Mouse (Mus musculus): ENCODE results near the gene Grb2. TPM values are rescaled to one million over a fixed set of nuclear protein-coding genes. Genes with fewer than 3 reads are reported as not detected.

Gene Grb2
- polyA plus RNA-seq, 1 experiment from 2014 or later, result 62.8 TPM

DNA sequence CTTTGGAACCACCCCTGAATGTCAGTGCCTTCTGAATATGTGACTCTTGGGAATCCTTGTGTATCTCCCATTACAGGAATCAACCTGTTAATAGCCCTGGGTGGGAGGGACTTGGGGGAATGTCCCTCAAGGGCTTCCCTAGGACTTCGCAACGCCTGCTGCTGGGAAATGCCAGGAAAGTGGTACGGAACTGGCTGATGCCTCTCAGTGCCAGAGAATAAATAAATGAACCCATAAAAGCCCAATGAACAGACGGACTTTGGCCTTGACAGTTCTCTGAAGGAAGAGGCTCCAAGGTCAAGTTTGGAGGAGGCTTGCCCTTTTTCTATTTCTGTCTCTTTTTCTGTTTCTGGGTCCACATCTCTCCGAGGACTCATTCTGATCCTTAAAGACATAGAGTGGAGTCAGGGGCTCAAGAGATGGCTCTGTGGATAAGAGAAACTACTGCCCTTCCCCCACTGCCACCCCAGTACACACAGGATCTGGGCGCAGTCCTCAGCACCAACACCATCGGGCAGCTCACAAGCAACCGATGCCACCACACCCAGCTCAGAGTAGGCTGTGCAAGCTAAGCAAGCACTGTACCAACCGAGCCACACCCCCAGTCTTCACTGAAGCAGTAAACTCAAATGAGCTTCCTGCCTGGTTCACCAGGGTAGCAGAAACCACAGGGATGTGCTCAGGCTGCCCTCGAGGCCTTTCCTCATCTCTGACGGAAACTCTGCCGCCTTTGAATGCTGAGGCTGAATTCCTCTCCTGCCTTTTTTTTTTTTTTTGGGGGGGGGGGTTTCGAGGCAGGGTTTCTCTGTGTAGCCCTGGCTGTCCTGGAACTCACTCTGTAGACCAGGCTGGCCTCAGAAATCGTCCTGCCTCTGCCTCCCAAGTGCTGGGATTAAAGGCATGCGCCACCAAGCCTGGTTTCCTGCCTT is 8.3 kb upstream of the Grb2 start:
- 61% methylated on average over 14 of the region's 15 CpGs for WGBS
- TF ChIP-seq EP300 (IDR thresholded peaks at IDR 0.05), result no peak
- TF ChIP-seq CTCF (IDR thresholded peaks at IDR 0.05), result no peak
- no peak overlapping the region for H3K9ac ChIP-seq (replicated peaks; ENCODE audit: low read depth)

DNA sequence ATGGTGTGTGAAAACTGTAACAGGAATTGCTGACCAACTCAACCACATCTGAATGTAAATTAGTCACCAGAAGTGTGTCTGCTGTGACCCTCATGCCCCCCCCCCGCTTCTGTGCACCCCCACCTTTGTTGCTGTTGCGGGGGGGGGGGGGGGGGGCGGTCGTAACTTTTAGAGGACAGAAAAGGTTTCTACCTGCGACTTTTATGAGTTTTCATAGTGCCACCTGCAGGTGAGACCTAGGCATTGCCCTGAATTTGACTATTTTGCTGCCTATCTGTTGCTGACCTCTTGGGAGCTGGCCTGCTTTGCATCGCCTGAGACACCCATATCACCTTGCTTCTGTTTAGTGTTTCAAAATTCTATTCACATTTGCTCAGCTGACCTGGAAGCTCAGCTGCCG is 6.1 kb upstream of the Grb2 start:
- no peak overlapping the region for H3K4me2 ChIP-seq (replicated peaks; ENCODE audit: low read depth, low read length)
- H3K36me3 ChIP-seq (ENCODE audit: insufficient read depth, low read length), result no peaks in the 10 kb centered on the region
- no peak overlapping the region for H3K4me3 ChIP-seq (ENCODE audit: low read depth, low read length)
- H3K4me1 ChIP-seq (ENCODE audit: insufficient read depth, low read depth, low read length), result no peaks in the 10 kb centered on the region
- H3K9ac ChIP-seq (replicated peaks; ENCODE audit: low read depth), result no peak overlapping the region
- H3K27ac ChIP-seq (ENCODE audit: low read length), result no peak overlapping the region
- DNase-seq (ENCODE audit: low spot score) (peak; percentile 69), ATAC-seq (no peak; the same call in 1 of the 2 replicates)
- no peaks in the 10 kb centered on the region for H3K27me3 ChIP-seq (replicated peaks; ENCODE audit: insufficient read depth, low read length)
- 7% methylated on average over 5 of the region's 7 CpGs for WGBS
- peak; percentile 76 for TF ChIP-seq CTCF (IDR thresholded peaks at IDR 0.05)
- TF ChIP-seq EP300 (IDR thresholded peaks at IDR 0.05), result no peak
- H3K9me3 ChIP-seq (ENCODE audit: low read length), result no peaks in the 10 kb centered on the region

More for the DNA sequence above, 8.3 kb upstream of the Grb2 start:
- no peak for ATAC-seq
- no peak overlapping the region for H3K4me3 ChIP-seq (ENCODE audit: low read depth, low read length)
- no peaks in the 10 kb centered on the region for H3K4me1 ChIP-seq (ENCODE audit: insufficient read depth, low read depth, low read length)
- H3K27me3 ChIP-seq (replicated peaks; ENCODE audit: insufficient read depth, low read length), result no peaks in the 10 kb centered on the region
- no peaks in the 10 kb centered on the region for H3K36me3 ChIP-seq (ENCODE audit: insufficient read depth, low read length)
- H3K27ac ChIP-seq (ENCODE audit: low read length), result no peak overlapping the region
- no peak overlapping the region for H3K4me2 ChIP-seq (replicated peaks; ENCODE audit: low read depth, low read length)
- H3K9me3 ChIP-seq (ENCODE audit: low read length), result no peaks in the 10 kb centered on the region
- DNase-seq (ENCODE audit: low spot score), result no peak

DNA sequence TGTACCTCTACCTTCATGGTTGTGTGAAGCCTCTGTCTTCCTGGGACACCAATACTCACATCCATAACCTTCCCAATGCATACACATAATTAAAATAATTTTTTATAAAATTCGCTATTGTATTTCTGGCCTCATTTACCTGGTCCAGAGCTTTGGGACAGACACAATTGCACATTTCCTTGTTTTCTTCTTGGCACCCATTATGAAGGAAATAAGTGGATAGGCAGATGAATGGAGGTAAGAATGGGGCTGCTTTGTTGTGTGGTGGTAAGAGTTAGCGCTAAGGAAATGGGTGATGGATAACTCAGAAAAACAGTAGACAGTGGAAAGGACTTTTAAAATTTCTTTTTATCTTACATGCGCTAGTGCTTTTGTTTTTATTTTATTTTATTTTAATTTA is 5.0 kb upstream of the Grb2 start:
- no peaks in the 10 kb centered on the region for H3K9me3 ChIP-seq (ENCODE audit: low read length)
- H3K9ac ChIP-seq (replicated peaks; ENCODE audit: low read depth), result no peak overlapping the region
- no peak for DNase-seq (ENCODE audit: low spot score)
- WGBS, result 90% methylated on average over 3 of the region's 3 CpGs
- H3K4me1 ChIP-seq (ENCODE audit: insufficient read depth, low read depth, low read length), result no peaks in the 10 kb centered on the region
- no peak overlapping the region for H3K4me2 ChIP-seq (replicated peaks; ENCODE audit: low read depth, low read length)
- no peak overlapping the region for H3K4me3 ChIP-seq (ENCODE audit: low read depth, low read length)
- TF ChIP-seq EP300 (IDR thresholded peaks at IDR 0.05) (no peak), CTCF (IDR thresholded peaks at IDR 0.05) (no peak)
- ATAC-seq, result no peak
- H3K27me3 ChIP-seq (replicated peaks; ENCODE audit: insufficient read depth, low read length), result no peaks in the 10 kb centered on the region
- H3K36me3 ChIP-seq (ENCODE audit: insufficient read depth, low read length), result no peaks in the 10 kb centered on the region
- H3K27ac ChIP-seq (ENCODE audit: low read length), result no peak overlapping the region

DNA sequence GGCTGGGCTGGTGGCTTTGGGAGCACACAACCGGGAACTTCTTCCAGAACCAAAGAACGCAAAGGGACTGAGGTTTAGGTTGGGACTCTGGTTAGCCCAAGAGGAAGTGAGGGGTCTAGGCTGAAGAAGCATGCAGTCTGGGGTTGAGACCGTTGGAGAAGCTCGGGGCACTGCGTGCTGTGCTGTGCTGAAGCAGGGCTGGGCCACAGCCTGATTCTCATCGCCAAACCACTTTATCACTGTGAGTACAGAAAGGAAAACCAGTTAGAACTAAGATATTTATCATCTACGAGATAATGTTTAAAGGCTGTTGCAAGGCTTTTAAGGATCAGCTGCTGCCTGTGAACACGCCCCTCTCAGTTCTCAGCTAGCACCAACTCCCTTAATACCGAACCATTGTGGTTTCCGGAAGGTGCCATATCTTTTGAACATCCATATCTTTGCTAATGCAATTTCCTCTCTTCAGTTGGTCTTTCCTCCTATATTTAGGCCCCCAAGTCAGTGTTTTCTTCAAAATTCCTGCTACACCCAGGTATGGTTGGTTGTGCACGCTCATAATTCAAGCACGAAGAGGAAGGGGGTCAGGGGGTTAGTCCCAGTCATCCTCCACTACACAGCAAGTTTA is 4.4 kb upstream of the Grb2 start:
- no peak overlapping the region for H3K4me3 ChIP-seq (ENCODE audit: low read depth, low read length)
- no peak overlapping the region for H3K4me2 ChIP-seq (replicated peaks; ENCODE audit: low read depth, low read length)
- no peak for DNase-seq (ENCODE audit: low spot score)
- H3K27me3 ChIP-seq (replicated peaks; ENCODE audit: insufficient read depth, low read length), result no peaks in the 10 kb centered on the region
- 65% methylated on average over 12 of the region's 12 CpGs for WGBS
- no peak overlapping the region for H3K27ac ChIP-seq (ENCODE audit: low read length)
- no peaks in the 10 kb centered on the region for H3K4me1 ChIP-seq (ENCODE audit: insufficient read depth, low read depth, low read length)
- no peak for ATAC-seq
- no peaks in the 10 kb centered on the region for H3K36me3 ChIP-seq (ENCODE audit: insufficient read depth, low read length)
- H3K9ac ChIP-seq (replicated peaks; ENCODE audit: low read depth), result no peak overlapping the region
- no peaks in the 10 kb centered on the region for H3K9me3 ChIP-seq (ENCODE audit: low read length)
- no peak for TF ChIP-seq EP300 (IDR thresholded peaks at IDR 0.05)
- TF ChIP-seq CTCF (IDR thresholded peaks at IDR 0.05), result no peak

DNA sequence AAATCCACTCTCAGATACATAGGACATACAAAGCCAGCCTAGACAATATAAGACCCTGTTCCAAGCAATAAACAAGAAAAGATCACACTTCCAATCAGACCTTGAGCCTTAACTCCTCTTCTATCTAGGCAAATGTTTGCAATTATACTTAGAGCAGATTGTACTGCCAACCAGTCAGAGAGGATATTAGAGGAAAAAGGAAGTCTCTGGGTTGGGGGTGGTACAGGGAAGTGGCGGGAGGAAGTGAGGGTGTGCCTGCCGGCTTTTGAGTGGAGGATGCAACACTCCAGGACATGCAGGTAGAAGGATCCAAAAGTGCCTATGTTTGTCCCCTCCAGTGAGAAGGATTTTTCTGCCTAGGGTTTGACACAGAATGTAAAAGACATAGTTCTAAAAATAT is 3.9 kb upstream of the Grb2 start:
- DNase-seq (ENCODE audit: low spot score) (no peak), ATAC-seq (no peak)
- H3K4me1 ChIP-seq (ENCODE audit: insufficient read depth, low read depth, low read length), result no peaks in the 10 kb centered on the region
- no peaks in the 10 kb centered on the region for H3K9me3 ChIP-seq (ENCODE audit: low read length)
- no peaks in the 10 kb centered on the region for H3K27me3 ChIP-seq (replicated peaks; ENCODE audit: insufficient read depth, low read length)
- no peak for TF ChIP-seq EP300 (IDR thresholded peaks at IDR 0.05)
- no peak for TF ChIP-seq CTCF (IDR thresholded peaks at IDR 0.05)
- H3K9ac ChIP-seq (replicated peaks; ENCODE audit: low read depth), result no peak overlapping the region
- 26% methylated on average over 2 of the region's 2 CpGs for WGBS
- no peak overlapping the region for H3K4me3 ChIP-seq (ENCODE audit: low read depth, low read length)
- H3K27ac ChIP-seq (ENCODE audit: low read length), result no peak overlapping the region
- no peak overlapping the region for H3K4me2 ChIP-seq (replicated peaks; ENCODE audit: low read depth, low read length)
- H3K36me3 ChIP-seq (ENCODE audit: insufficient read depth, low read length), result no peaks in the 10 kb centered on the region

DNA sequence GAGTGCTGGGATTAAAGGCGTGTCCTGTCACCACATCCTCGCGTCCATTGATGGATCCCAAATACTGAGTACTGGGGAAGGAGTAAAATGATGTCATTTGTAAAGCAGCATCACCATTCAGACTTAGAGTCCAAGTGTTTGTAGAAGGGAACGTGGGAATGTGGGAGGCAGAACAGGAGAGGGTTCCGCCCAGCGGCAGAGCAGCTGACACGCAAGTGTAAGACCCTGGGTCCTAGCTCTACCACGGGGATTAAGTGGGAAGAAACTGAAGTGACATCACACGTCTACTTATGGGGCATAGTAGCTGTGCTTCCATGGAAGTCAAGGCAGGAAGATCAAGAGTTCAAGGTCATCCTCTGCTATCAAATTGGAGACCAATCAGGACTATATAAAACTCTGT is 2.7 kb upstream of the Grb2 start:
- H3K9me3 ChIP-seq (ENCODE audit: low read length), result no peaks in the 10 kb centered on the region
- 72% methylated on average over 9 of the region's 9 CpGs for WGBS
- H3K4me3 ChIP-seq (ENCODE audit: low read depth, low read length), result no peak overlapping the region
- no peaks in the 10 kb centered on the region for H3K4me1 ChIP-seq (ENCODE audit: insufficient read depth, low read depth, low read length)
- H3K27me3 ChIP-seq (replicated peaks; ENCODE audit: insufficient read depth, low read length), result no peaks in the 10 kb centered on the region
- DNase-seq (ENCODE audit: low spot score) (no peak), ATAC-seq (no peak)
- no peaks in the 10 kb centered on the region for H3K36me3 ChIP-seq (ENCODE audit: insufficient read depth, low read length)
- TF ChIP-seq EP300 (IDR thresholded peaks at IDR 0.05), result no peak
- no peak for TF ChIP-seq CTCF (IDR thresholded peaks at IDR 0.05)
- H3K9ac ChIP-seq (replicated peaks; ENCODE audit: low read depth), result no peak overlapping the region
- H3K4me2 ChIP-seq (replicated peaks; ENCODE audit: low read depth, low read length), result no peak overlapping the region
- no peak overlapping the region for H3K27ac ChIP-seq (ENCODE audit: low read length)

Measured in lung, postnatal 0 days (tissue).